Mouse (Mus musculus) neural tube, postnatal 0 days (tissue): ENCODE data around the gene Grm2. TPM values are rescaled to one million over a fixed set of nuclear protein-coding genes. Genes with fewer than 3 reads are reported as not detected.

Source experiments
- polyA plus RNA-seq: library from polyadenylated mRNA; unstranded; fragments of >200 nt; fragmentation: Nextera tagmentation; extraction: Ambion mirVana; gene quantifications from 2 replicates; pipeline ENCODE4 v1.2.1, GENCODE M21; 2015

The Grm2 gene
- 8.0 and 8.3 TPM in 2 replicates for polyA plus RNA-seq

GRCm38 (mm10) chr9:106655884-106656720 lies at the start of gene Grm2:
Gene Grm2, minus strand, starts transcription at chr9:106656082.

GRCm38 (mm10) chr9:106685249-106686101 lies 29.6 kb upstream of the Grm2 start, which contains the start of gene Tex264:
Gene Tex264, minus strand, starts transcription at chr9:106685927.

DNA sequence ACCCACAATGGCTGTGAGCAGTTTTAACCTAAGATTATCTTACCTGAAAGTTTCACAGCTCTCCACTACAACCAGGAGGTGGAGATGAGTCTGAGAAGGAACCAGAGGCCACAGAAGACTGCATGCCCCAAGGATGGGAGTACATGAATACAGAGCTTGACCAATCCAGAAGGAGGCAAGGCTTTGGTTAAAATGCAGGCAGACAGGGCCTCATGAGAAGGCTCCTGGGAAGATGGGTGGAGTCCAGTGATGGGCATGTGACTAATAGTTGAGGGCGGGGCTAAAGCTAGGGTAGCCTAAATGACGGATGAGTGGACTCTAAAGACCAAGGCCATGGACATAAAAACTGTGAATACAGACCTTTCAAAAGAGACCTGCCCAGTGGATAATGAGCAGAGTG lies 29.6 kb downstream of the Grm2 start, which contains the start of gene Iqcf6:
Iqcf6 (plus strand) TSS at position 301 of the 400 bp plus-strand sequence.

Other genes with a start within 250 kb of the Grm2 start
- 704 and 771 TPM in 2 replicates for gene Rpl29, start 226.6 kb downstream of the Grm2 start, polyA plus RNA-seq
- gene Acy1, start 217.8 kb downstream of the Grm2 start, polyA plus RNA-seq: 19.4 and 21.4 TPM in 2 replicates
- 14.5 and 17.0 TPM in 2 replicates for gene Abhd14b, start 208.6 kb downstream of the Grm2 start, polyA plus RNA-seq
- gene Abhd14a, start 208.4 kb downstream of the Grm2 start, polyA plus RNA-seq: 77.4 and 83.7 TPM in 2 replicates
- 184 and 212 TPM in 2 replicates for gene Pcbp4, start 202.8 kb downstream of the Grm2 start, polyA plus RNA-seq
- 2.8 and 3.8 TPM in 2 replicates for gene Gpr62, start 190.1 kb downstream of the Grm2 start, polyA plus RNA-seq
- 36.1 and 41.9 TPM in 2 replicates for gene Rrp9, start 180.1 kb downstream of the Grm2 start, polyA plus RNA-seq
- 2.6 and 3.6 TPM in 2 replicates for gene Parp3, start 179.1 kb downstream of the Grm2 start, polyA plus RNA-seq
- gene Iqcf1, start 156.1 kb downstream of the Grm2 start, polyA plus RNA-seq: not detected in 2 replicates
- gene Iqcf5, start 141.5 kb downstream of the Grm2 start, polyA plus RNA-seq: not detected in 2 replicates
- not detected in 2 replicates for gene Iqcf3, start 94.5 kb downstream of the Grm2 start, polyA plus RNA-seq
- gene Iqcf4, start 85.1 kb downstream of the Grm2 start, polyA plus RNA-seq: not detected in 2 replicates
- not detected in 2 replicates for gene Iqcf6, start 29.5 kb downstream of the Grm2 start, polyA plus RNA-seq
- gene Tex264, start 29.8 kb upstream of the Grm2 start, polyA plus RNA-seq: 93.6 and 93.9 TPM in 2 replicates
- 3.9 and 5.0 TPM in 2 replicates for gene Rad54l2, start 133.1 kb upstream of the Grm2 start, polyA plus RNA-seq
- gene Dcaf1, start 165.8 kb upstream of the Grm2 start, polyA plus RNA-seq: 6.8 TPM in 2 replicates
- 11.4 and 16.4 TPM in 2 replicates for gene Rbm15b, start 231.3 kb upstream of the Grm2 start, polyA plus RNA-seq
- gene Manf, start 235.9 kb upstream of the Grm2 start, polyA plus RNA-seq: 143 and 144 TPM in 2 replicates